Mouse (Mus musculus): ENCODE data around the gene Rgma.

The Rgma gene

GRCm38 (mm10) chr7:73442246-73442645, 66.9 kb downstream of the Rgma start:
- no peak for DNase-seq

DNA sequence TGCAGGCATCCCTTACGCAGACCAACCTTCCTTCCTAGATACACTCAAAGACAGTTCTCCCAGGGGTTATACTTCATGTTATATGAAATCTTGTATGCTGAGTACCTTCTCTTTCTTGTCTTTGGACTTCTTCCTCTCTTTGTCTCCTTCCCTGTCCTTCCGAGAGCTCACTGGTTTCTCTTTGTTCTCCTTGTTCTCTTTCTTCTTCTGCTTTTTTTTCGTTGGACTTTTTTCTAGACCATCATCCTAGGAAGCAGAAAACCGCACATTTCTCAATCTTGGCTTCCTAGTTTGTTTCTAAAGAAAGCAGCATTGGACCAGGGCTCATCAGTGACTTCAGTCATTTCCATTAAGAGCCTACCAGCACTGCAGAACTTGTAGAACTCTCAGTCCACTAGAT, 76.3 kb downstream of the Rgma start:
- DNase-seq, result no peak

GRCm38 (mm10) chr7:73452187-73452808, 77.0 kb downstream of the Rgma start:
- DNase-seq, result no peak

GRCm38 (mm10) chr7:73454113-73454512, 78.8 kb downstream of the Rgma start:
- DNase-seq, result no peak

DNA sequence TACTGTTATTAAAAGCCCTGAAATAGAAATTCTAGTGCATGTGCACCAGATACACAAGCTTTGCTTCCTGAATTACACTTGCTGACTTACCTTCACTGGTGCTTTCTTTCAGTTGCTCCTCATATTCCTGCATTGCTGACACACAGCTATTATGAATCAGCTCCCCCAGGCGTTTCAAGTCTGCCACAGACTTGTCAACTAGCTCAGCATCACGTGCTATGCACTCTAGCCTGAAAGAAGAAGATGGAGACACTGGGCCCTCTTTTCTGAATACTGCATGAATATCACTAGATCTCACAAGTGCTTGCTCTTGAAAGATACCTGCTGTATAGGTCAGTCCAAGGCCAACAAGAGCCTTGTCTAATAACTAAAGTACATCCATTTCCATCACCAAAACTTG, 88.2 kb downstream of the Rgma start:
- DNase-seq, result no peak

DNA sequence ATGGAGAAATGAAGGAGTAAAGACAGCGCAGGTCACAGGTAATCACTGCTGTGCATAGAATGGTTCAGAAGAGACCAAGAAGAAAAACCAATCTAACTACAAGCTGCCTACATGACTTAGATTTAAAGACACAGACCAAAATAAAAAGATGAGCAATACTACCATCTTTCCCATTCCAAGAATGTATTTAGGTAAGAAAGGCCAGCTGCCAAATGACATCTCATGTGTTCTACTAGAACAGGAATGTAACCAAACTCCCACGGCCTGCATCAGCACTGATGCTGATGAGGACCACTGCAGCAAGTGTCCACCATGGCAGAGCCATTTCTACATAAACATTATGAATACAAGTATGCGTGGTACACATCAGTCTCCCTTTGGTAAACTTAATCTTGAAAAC, 92.4 kb downstream of the Rgma start:
- no peak for DNase-seq

All from embryo, embryonic 11 days (tissue).